Mouse (Mus musculus): ENCODE measurements around the gene Itgb3. TPM values are rescaled to one million over a fixed set of nuclear protein-coding genes. Genes with fewer than 3 reads are reported as not detected.

Gene Itgb3
- polyA plus RNA-seq, 1 experiment: 14.7 TPM

GRCm38 (mm10) chr11:104572566-104572965, 35.2 kb upstream of the Itgb3 start:
- TF ChIP-seq CTCF (IDR thresholded peaks at IDR 0.05; ENCODE audit: borderline replicate concordance, control insufficient read depth, extremely low read depth, insufficient read depth, low read length, poor library complexity): no peak
- no peak for TF ChIP-seq POLR2A (IDR thresholded peaks at IDR 0.05; ENCODE audit: control insufficient read depth, extremely low read depth, insufficient read depth, low read length, poor library complexity)
- DNase-seq: no peak
- Histone ChIP-seq H3K4me1 (replicated peaks; ENCODE audit: control insufficient read depth, insufficient read depth, low read length) (peaks cover 5% of the 10 kb centered on the region), H3K27ac (ENCODE audit: control insufficient read depth, insufficient read depth, low read length) (no peak overlapping the region), H3K36me3 (ENCODE audit: control insufficient read depth, insufficient read depth, low read length) (no peaks in the 10 kb centered on the region), H3K4me3 (ENCODE audit: control insufficient read depth, insufficient read depth, low read length) (no peak overlapping the region), H3K27me3 (ENCODE audit: control insufficient read depth, insufficient read depth, low read length) (peaks cover 2% of the 10 kb centered on the region; the same call in 1 of the 2 replicates)
- WGBS: 71% methylated on average over 2 of the region's 2 CpGs

GRCm38 (mm10) chr11:104576772-104577612, 30.8 kb upstream of the Itgb3 start:
- TF ChIP-seq CTCF (IDR thresholded peaks at IDR 0.05; ENCODE audit: borderline replicate concordance, control insufficient read depth, extremely low read depth, insufficient read depth, low read length, poor library complexity) (no peak), POLR2A (IDR thresholded peaks at IDR 0.05; ENCODE audit: control insufficient read depth, extremely low read depth, insufficient read depth, low read length, poor library complexity) (no peak)
- no peaks in the 10 kb centered on the region for H3K36me3 ChIP-seq (ENCODE audit: control insufficient read depth, insufficient read depth, low read length)
- peaks cover 6% of the 10 kb centered on the region for H3K4me1 ChIP-seq (replicated peaks; ENCODE audit: control insufficient read depth, insufficient read depth, low read length)
- no peak overlapping the region for H3K27ac ChIP-seq (ENCODE audit: control insufficient read depth, insufficient read depth, low read length)
- 91% methylated on average over 10 of the region's 10 CpGs for WGBS
- H3K27me3 ChIP-seq (ENCODE audit: control insufficient read depth, insufficient read depth, low read length): no peaks in the 10 kb centered on the region
- H3K4me3 ChIP-seq (ENCODE audit: control insufficient read depth, insufficient read depth, low read length): no peak overlapping the region
- no peak for DNase-seq

GRCm38 (mm10) chr11:104578074-104578473, 29.7 kb upstream of the Itgb3 start:
- no peak for DNase-seq
- Histone ChIP-seq H3K4me3 (ENCODE audit: control insufficient read depth, insufficient read depth, low read length) (no peak overlapping the region), H3K27ac (ENCODE audit: control insufficient read depth, insufficient read depth, low read length) (no peak overlapping the region), H3K27me3 (ENCODE audit: control insufficient read depth, insufficient read depth, low read length) (no peaks in the 10 kb centered on the region), H3K36me3 (ENCODE audit: control insufficient read depth, insufficient read depth, low read length) (no peaks in the 10 kb centered on the region), H3K4me1 (replicated peaks; ENCODE audit: control insufficient read depth, insufficient read depth, low read length) (peaks cover 16% of the 10 kb centered on the region)
- 83% methylated on average over 5 of the region's 5 CpGs for WGBS
- no peak for TF ChIP-seq POLR2A (IDR thresholded peaks at IDR 0.05; ENCODE audit: control insufficient read depth, extremely low read depth, insufficient read depth, low read length, poor library complexity)
- TF ChIP-seq CTCF (IDR thresholded peaks at IDR 0.05; ENCODE audit: borderline replicate concordance, control insufficient read depth, extremely low read depth, insufficient read depth, low read length, poor library complexity): no peak

GRCm38 (mm10) chr11:104579084-104579483, 28.7 kb upstream of the Itgb3 start:
- WGBS: 69% methylated on average over 9 of the region's 9 CpGs
- peaks cover 16% of the 10 kb centered on the region for H3K4me1 ChIP-seq (replicated peaks; ENCODE audit: control insufficient read depth, insufficient read depth, low read length)
- H3K27ac ChIP-seq (ENCODE audit: control insufficient read depth, insufficient read depth, low read length): no peak overlapping the region
- H3K36me3 ChIP-seq (ENCODE audit: control insufficient read depth, insufficient read depth, low read length): no peaks in the 10 kb centered on the region
- TF ChIP-seq CTCF (IDR thresholded peaks at IDR 0.05; ENCODE audit: borderline replicate concordance, control insufficient read depth, extremely low read depth, insufficient read depth, low read length, poor library complexity): no peak
- H3K4me3 ChIP-seq (ENCODE audit: control insufficient read depth, insufficient read depth, low read length): no peak overlapping the region
- no peak for DNase-seq
- no peaks in the 10 kb centered on the region for H3K27me3 ChIP-seq (ENCODE audit: control insufficient read depth, insufficient read depth, low read length)

- TF ChIP-seq POLR2A (IDR thresholded peaks at IDR 0.05; ENCODE audit: control insufficient read depth, extremely low read depth, insufficient read depth, low read length, poor library complexity) (no peak), CTCF (IDR thresholded peaks at IDR 0.05; ENCODE audit: borderline replicate concordance, control insufficient read depth, extremely low read depth, insufficient read depth, low read length, poor library complexity) (no peak)
- peaks cover 16% of the 10 kb centered on the region for H3K4me1 ChIP-seq (replicated peaks; ENCODE audit: control insufficient read depth, insufficient read depth, low read length)
- 98% methylated on average over 8 of the region's 8 CpGs for WGBS
- no peaks in the 10 kb centered on the region for H3K36me3 ChIP-seq (ENCODE audit: control insufficient read depth, insufficient read depth, low read length)
- no peak for DNase-seq
- H3K4me3 ChIP-seq (ENCODE audit: control insufficient read depth, insufficient read depth, low read length): no peak overlapping the region
- no peak overlapping the region for H3K27ac ChIP-seq (ENCODE audit: control insufficient read depth, insufficient read depth, low read length)
- no peaks in the 10 kb centered on the region for H3K27me3 ChIP-seq (ENCODE audit: control insufficient read depth, insufficient read depth, low read length)
These were observed 28.2 kb upstream of the Itgb3 start for GRCm38 (mm10) chr11:104579575-104579974.

GRCm38 (mm10) chr11:104580091-104580490, 27.7 kb upstream of the Itgb3 start:
- no peak overlapping the region for H3K27ac ChIP-seq (ENCODE audit: control insufficient read depth, insufficient read depth, low read length)
- no peak overlapping the region for H3K4me3 ChIP-seq (ENCODE audit: control insufficient read depth, insufficient read depth, low read length)
- peaks cover 16% of the 10 kb centered on the region for H3K4me1 ChIP-seq (replicated peaks; ENCODE audit: control insufficient read depth, insufficient read depth, low read length)
- DNase-seq: no peak
- H3K27me3 ChIP-seq (ENCODE audit: control insufficient read depth, insufficient read depth, low read length): no peaks in the 10 kb centered on the region
- H3K36me3 ChIP-seq (ENCODE audit: control insufficient read depth, insufficient read depth, low read length): no peaks in the 10 kb centered on the region
- no peak for TF ChIP-seq POLR2A (IDR thresholded peaks at IDR 0.05; ENCODE audit: control insufficient read depth, extremely low read depth, insufficient read depth, low read length, poor library complexity)
- TF ChIP-seq CTCF (IDR thresholded peaks at IDR 0.05; ENCODE audit: borderline replicate concordance, control insufficient read depth, extremely low read depth, insufficient read depth, low read length, poor library complexity): no peak
- 92% methylated on average over 6 of the region's 6 CpGs for WGBS

Data from thymus, adult 2 months (tissue).